Mouse (Mus musculus): ENCODE measurements at regions not wholly inside any gene's neighbourhood (a gene's known extent, or its start where the extent isn't known, plus 50 kb on each side); places are given as distances from the start of the nearest gene placed in this dataset.

- H3K27me3 ChIP-seq (replicated peaks; ENCODE audit: control insufficient read depth, insufficient read depth, low read length): no peaks in the 10 kb centered on the region
- H3K27ac ChIP-seq (ENCODE audit: low read length): no peak overlapping the region
- H3K36me3 ChIP-seq (ENCODE audit: control insufficient read depth, insufficient read depth): no peaks in the 10 kb centered on the region
- 84% methylated on average over 1 of the region's 1 CpGs for WGBS
- no peak overlapping the region for H3K9ac ChIP-seq (replicated peaks; ENCODE audit: low read depth, low read length)
- no peak overlapping the region for H3K4me2 ChIP-seq (ENCODE audit: low read length)
- H3K9me3 ChIP-seq (ENCODE audit: control insufficient read depth, low read length): no peaks in the 10 kb centered on the region
- H3K4me1 ChIP-seq (replicated peaks; ENCODE audit: control insufficient read depth, insufficient read depth, low read length): no peaks in the 10 kb centered on the region
- ATAC-seq: no peak
- H3K4me3 ChIP-seq (replicated peaks; ENCODE audit: low read length): no peak overlapping the region
These were observed 76.7 kb upstream of the Try4 start for GRCm38 (mm10) chr6:41225382-41225781.

- Histone ChIP-seq H3K4me3 (replicated peaks; ENCODE audit: low read length) (no peak overlapping the region), H3K27me3 (replicated peaks; ENCODE audit: control insufficient read depth, insufficient read depth, low read length) (no peaks in the 10 kb centered on the region), H3K4me2 (ENCODE audit: low read length) (no peak overlapping the region), H3K27ac (ENCODE audit: low read length) (no peak overlapping the region), H3K9ac (replicated peaks; ENCODE audit: low read depth, low read length) (no peak overlapping the region), H3K36me3 (ENCODE audit: control insufficient read depth, insufficient read depth) (no peaks in the 10 kb centered on the region), H3K9me3 (ENCODE audit: control insufficient read depth, low read length) (no peaks in the 10 kb centered on the region), H3K4me1 (replicated peaks; ENCODE audit: control insufficient read depth, insufficient read depth, low read length) (no peaks in the 10 kb centered on the region)
- 91% methylated on average over 7 of the region's 7 CpGs for WGBS
- no peak for ATAC-seq
These were observed 83.7 kb upstream of the Try4 start for GRCm38 (mm10) chr6:41218415-41218814.

- 86% methylated on average over 4 of the region's 4 CpGs for WGBS
- Histone ChIP-seq H3K9me3 (ENCODE audit: control insufficient read depth, low read length) (no peaks in the 10 kb centered on the region), H3K27ac (ENCODE audit: low read length) (no peak overlapping the region), H3K36me3 (ENCODE audit: control insufficient read depth, insufficient read depth) (no peaks in the 10 kb centered on the region), H3K4me1 (replicated peaks; ENCODE audit: control insufficient read depth, insufficient read depth, low read length) (no peaks in the 10 kb centered on the region), H3K4me2 (ENCODE audit: low read length) (no peak overlapping the region), H3K27me3 (replicated peaks; ENCODE audit: control insufficient read depth, insufficient read depth, low read length) (no peaks in the 10 kb centered on the region), H3K4me3 (replicated peaks; ENCODE audit: low read length) (no peak overlapping the region), H3K9ac (replicated peaks; ENCODE audit: low read depth, low read length) (no peak overlapping the region)
- ATAC-seq: no peak
These were observed 86.2 kb upstream of the Try4 start for GRCm38 (mm10) chr6:41215857-41216256.

- 70% methylated on average over 4 of the region's 4 CpGs for WGBS
- H3K9ac ChIP-seq (replicated peaks; ENCODE audit: low read depth, low read length): no peak overlapping the region
- no peaks in the 10 kb centered on the region for H3K4me1 ChIP-seq (replicated peaks; ENCODE audit: control insufficient read depth, insufficient read depth, low read length)
- no peak overlapping the region for H3K4me3 ChIP-seq (replicated peaks; ENCODE audit: low read length)
- H3K4me2 ChIP-seq (ENCODE audit: low read length): no peak overlapping the region
- no peak for ATAC-seq
- no peaks in the 10 kb centered on the region for H3K27me3 ChIP-seq (replicated peaks; ENCODE audit: control insufficient read depth, insufficient read depth, low read length)
- no peaks in the 10 kb centered on the region for H3K9me3 ChIP-seq (ENCODE audit: control insufficient read depth, low read length)
- H3K27ac ChIP-seq (ENCODE audit: low read length): no peak overlapping the region
- no peaks in the 10 kb centered on the region for H3K36me3 ChIP-seq (ENCODE audit: control insufficient read depth, insufficient read depth)
These were observed 96.2 kb upstream of the Try4 start for GRCm38 (mm10) chr6:41205864-41206263.

GRCm38 (mm10) chr6:41202882-41203281 lies 99.2 kb upstream of the Try4 start:
- Histone ChIP-seq H3K9me3 (ENCODE audit: control insufficient read depth, low read length) (no peaks in the 10 kb centered on the region), H3K4me2 (ENCODE audit: low read length) (no peak overlapping the region), H3K9ac (replicated peaks; ENCODE audit: low read depth, low read length) (no peak overlapping the region), H3K4me3 (replicated peaks; ENCODE audit: low read length) (no peak overlapping the region), H3K4me1 (replicated peaks; ENCODE audit: control insufficient read depth, insufficient read depth, low read length) (no peaks in the 10 kb centered on the region), H3K36me3 (ENCODE audit: control insufficient read depth, insufficient read depth) (no peaks in the 10 kb centered on the region), H3K27me3 (replicated peaks; ENCODE audit: control insufficient read depth, insufficient read depth, low read length) (no peaks in the 10 kb centered on the region), H3K27ac (ENCODE audit: low read length) (no peak overlapping the region)
- no peak for ATAC-seq
- WGBS: 95% methylated on average over 1 of the region's 1 CpGs

- Histone ChIP-seq H3K36me3 (ENCODE audit: control insufficient read depth, insufficient read depth) (no peaks in the 10 kb centered on the region), H3K4me2 (ENCODE audit: low read length) (no peak overlapping the region), H3K9me3 (ENCODE audit: control insufficient read depth, low read length) (no peaks in the 10 kb centered on the region), H3K4me1 (replicated peaks; ENCODE audit: control insufficient read depth, insufficient read depth, low read length) (no peaks in the 10 kb centered on the region), H3K27me3 (replicated peaks; ENCODE audit: control insufficient read depth, insufficient read depth, low read length) (no peaks in the 10 kb centered on the region), H3K9ac (replicated peaks; ENCODE audit: low read depth, low read length) (no peak overlapping the region), H3K4me3 (replicated peaks; ENCODE audit: low read length) (no peak overlapping the region), H3K27ac (ENCODE audit: low read length) (no peak overlapping the region)
- WGBS: 91% methylated on average over 2 of the region's 2 CpGs
- no peak for ATAC-seq
These were observed 99.8 kb upstream of the Try4 start for GRCm38 (mm10) chr6:41202302-41202701.

- Histone ChIP-seq H3K9ac (replicated peaks; ENCODE audit: low read depth, low read length) (no peak overlapping the region), H3K27me3 (replicated peaks; ENCODE audit: control insufficient read depth, insufficient read depth, low read length) (no peaks in the 10 kb centered on the region), H3K27ac (ENCODE audit: low read length) (no peak overlapping the region), H3K4me1 (replicated peaks; ENCODE audit: control insufficient read depth, insufficient read depth, low read length) (no peaks in the 10 kb centered on the region), H3K36me3 (ENCODE audit: control insufficient read depth, insufficient read depth) (no peaks in the 10 kb centered on the region), H3K9me3 (ENCODE audit: control insufficient read depth, low read length) (no peaks in the 10 kb centered on the region), H3K4me3 (replicated peaks; ENCODE audit: low read length) (no peak overlapping the region), H3K4me2 (ENCODE audit: low read length) (no peak overlapping the region)
- 61% methylated on average over 1 of the region's 1 CpGs for WGBS
- no peak for ATAC-seq
These were observed 107.6 kb upstream of the Try4 start for GRCm38 (mm10) chr6:41194464-41194863.

GRCm38 (mm10) chr6:41191734-41192326 lies 110.2 kb upstream of the Try4 start:
- H3K27ac ChIP-seq (ENCODE audit: low read length): no peak overlapping the region
- no peaks in the 10 kb centered on the region for H3K27me3 ChIP-seq (replicated peaks; ENCODE audit: control insufficient read depth, insufficient read depth, low read length)
- ATAC-seq: no peak
- H3K4me2 ChIP-seq (ENCODE audit: low read length): no peak overlapping the region
- 82% methylated on average over 1 of the region's 1 CpGs for WGBS
- no peaks in the 10 kb centered on the region for H3K36me3 ChIP-seq (ENCODE audit: control insufficient read depth, insufficient read depth)
- no peaks in the 10 kb centered on the region for H3K4me1 ChIP-seq (replicated peaks; ENCODE audit: control insufficient read depth, insufficient read depth, low read length)
- no peak overlapping the region for H3K9ac ChIP-seq (replicated peaks; ENCODE audit: low read depth, low read length)
- no peaks in the 10 kb centered on the region for H3K9me3 ChIP-seq (ENCODE audit: control insufficient read depth, low read length)
- no peak overlapping the region for H3K4me3 ChIP-seq (replicated peaks; ENCODE audit: low read length)

GRCm38 (mm10) chr6:41188910-41189309 lies 113.2 kb upstream of the Try4 start:
- 77% methylated on average over 2 of the region's 2 CpGs for WGBS
- Histone ChIP-seq H3K9me3 (ENCODE audit: control insufficient read depth, low read length) (no peaks in the 10 kb centered on the region), H3K9ac (replicated peaks; ENCODE audit: low read depth, low read length) (no peak overlapping the region), H3K27me3 (replicated peaks; ENCODE audit: control insufficient read depth, insufficient read depth, low read length) (no peaks in the 10 kb centered on the region), H3K4me1 (replicated peaks; ENCODE audit: control insufficient read depth, insufficient read depth, low read length) (no peaks in the 10 kb centered on the region), H3K36me3 (ENCODE audit: control insufficient read depth, insufficient read depth) (no peaks in the 10 kb centered on the region), H3K4me2 (ENCODE audit: low read length) (no peak overlapping the region), H3K4me3 (replicated peaks; ENCODE audit: low read length) (no peak overlapping the region), H3K27ac (ENCODE audit: low read length) (no peak overlapping the region)
- ATAC-seq: no peak

- Histone ChIP-seq H3K27ac (ENCODE audit: low read length) (no peak overlapping the region), H3K36me3 (ENCODE audit: control insufficient read depth, insufficient read depth) (no peaks in the 10 kb centered on the region), H3K4me2 (ENCODE audit: low read length) (no peak overlapping the region), H3K4me3 (replicated peaks; ENCODE audit: low read length) (no peak overlapping the region), H3K9ac (replicated peaks; ENCODE audit: low read depth, low read length) (no peak overlapping the region), H3K9me3 (ENCODE audit: control insufficient read depth, low read length) (no peaks in the 10 kb centered on the region), H3K27me3 (replicated peaks; ENCODE audit: control insufficient read depth, insufficient read depth, low read length) (no peaks in the 10 kb centered on the region), H3K4me1 (replicated peaks; ENCODE audit: control insufficient read depth, insufficient read depth, low read length) (no peaks in the 10 kb centered on the region)
- WGBS: 85% methylated on average over 1 of the region's 1 CpGs
- ATAC-seq: no peak
These were observed 114.1 kb upstream of the Try4 start for GRCm38 (mm10) chr6:41187966-41188365.

All from forebrain, embryonic 16.5 days (tissue).